In genomic region chr5:129218222-129218505, GRCm38 (mm10) we compare ENCODE assay signal across 11 mouse cellular contexts.
DNase-seq lines count a peak whose midpoint lies in the region; ATAC-seq lines count a peak whose summit lies in the region.
"Had no signal": no experiment of that assay in that cellular context is flagged by ENCODE, and none has a peak within 500 bp of the region (broad histone marks: within the 10 kb centered on the region; RNA-seq: fewer than 3 reads in every experiment).

No protein-coding gene starts in this region.

- H3K36me3 ChIP-seq in kidney, embryonic 16.5 days (ENCODE audit: insufficient read depth, low read length) = no peaks in the 10 kb centered on the region
- no peaks in the 10 kb centered on the region for H3K36me3 ChIP-seq in forebrain, embryonic 12.5 days (replicated peaks)
- H3K36me3 ChIP-seq in limb, embryonic 12.5 days = no peaks in the 10 kb centered on the region
- H3K36me3 ChIP-seq in neural tube, embryonic 15.5 days = no peaks in the 10 kb centered on the region

- WGBS in kidney, embryonic 16.5 days = 20% methylated on average over 1 of the region's 3 CpGs
- WGBS in forebrain, embryonic 12.5 days = 17% methylated on average over 1 of the region's 3 CpGs
- WGBS in limb, embryonic 12.5 days = 8% methylated on average over 3 of the region's 3 CpGs
- 6% methylated on average over 1 of the region's 3 CpGs for WGBS in neural tube, embryonic 15.5 days

- H3K4me3 ChIP-seq in kidney, embryonic 16.5 days (ENCODE audit: low read length) = no peak overlapping the region
- H3K4me3 ChIP-seq in forebrain, embryonic 12.5 days (replicated peaks) = no peak overlapping the region
- no peak overlapping the region for H3K4me3 ChIP-seq in limb, embryonic 12.5 days (replicated peaks)
- H3K4me3 ChIP-seq in neural tube, embryonic 15.5 days (replicated peaks) = no peak overlapping the region
- H3K4me3 ChIP-seq: erythroblast, embryonic 14.5 days had no signal

- no peak overlapping the region for H3K27ac ChIP-seq in kidney, embryonic 16.5 days (ENCODE audit: low read length)
- peak overlapping the region; percentile 67 for H3K27ac ChIP-seq in forebrain, embryonic 12.5 days
- H3K27ac ChIP-seq in limb, embryonic 12.5 days = no peak overlapping the region
- H3K27ac ChIP-seq in neural tube, embryonic 15.5 days (replicated peaks) = no peak overlapping the region; the same call in 1 of the 2 replicates

- H3K4me1 ChIP-seq in kidney, embryonic 16.5 days (ENCODE audit: insufficient read depth, low read length) = peaks cover 14% of the 10 kb centered on the region
- peaks cover 25% of the 10 kb centered on the region for H3K4me1 ChIP-seq in forebrain, embryonic 12.5 days
- peaks cover 9% of the 10 kb centered on the region for H3K4me1 ChIP-seq in limb, embryonic 12.5 days (replicated peaks)
- H3K4me1 ChIP-seq in neural tube, embryonic 15.5 days = peaks cover 22% of the 10 kb centered on the region

- no peak overlapping the region for H3K9ac ChIP-seq in kidney, embryonic 16.5 days (replicated peaks; ENCODE audit: low read length)
- H3K9ac ChIP-seq in forebrain, embryonic 12.5 days = no peak overlapping the region
- no peak overlapping the region for H3K9ac ChIP-seq in limb, embryonic 12.5 days (replicated peaks)
- no peak overlapping the region for H3K9ac ChIP-seq in neural tube, embryonic 15.5 days (replicated peaks)

- H3K4me2 ChIP-seq in kidney, embryonic 16.5 days (replicated peaks; ENCODE audit: low read depth, low read length) = peak overlapping the region; percentile 38
- H3K4me2 ChIP-seq in forebrain, embryonic 12.5 days = peak overlapping the region; percentile 15
- peak overlapping the region; percentile 47 for H3K4me2 ChIP-seq in limb, embryonic 12.5 days
- peak overlapping the region; percentile 28 for H3K4me2 ChIP-seq in neural tube, embryonic 15.5 days

- no peak for DNase-seq in kidney, postnatal 4 days
- no peak for DNase-seq in layer of hippocampus, adult 9-10 months (ENCODE audit: low spot score)
- no peak for DNase-seq in adrenal gland, postnatal 36 days
- DNase-seq: cerebellum, adult 9-11 months had no signal

- H3K9me3 ChIP-seq in kidney, embryonic 16.5 days (ENCODE audit: low read length) = peaks cover 4% of the 10 kb centered on the region; the same call in 1 of the 2 replicates
- H3K9me3 ChIP-seq in forebrain, embryonic 12.5 days = 0 out of 2 replicates have a peak, but pooled peaks cover 4% of the 10 kb centered on the region
- peaks cover 9% of the 10 kb centered on the region for H3K9me3 ChIP-seq in limb, embryonic 12.5 days
- no peaks in the 10 kb centered on the region for H3K9me3 ChIP-seq in neural tube, embryonic 15.5 days (replicated peaks)

- H3K27me3 ChIP-seq in kidney, embryonic 16.5 days (ENCODE audit: insufficient read depth, low read length) = peaks cover 6% of the 10 kb centered on the region; the same call in 1 of the 2 replicates
- no peaks in the 10 kb centered on the region; the same call in 1 of the 2 replicates for H3K27me3 ChIP-seq in forebrain, embryonic 12.5 days
- peaks cover 7% of the 10 kb centered on the region; the same call in 1 of the 2 replicates for H3K27me3 ChIP-seq in limb, embryonic 12.5 days
- no peaks in the 10 kb centered on the region for H3K27me3 ChIP-seq in neural tube, embryonic 15.5 days (replicated peaks)

- no peak for ATAC-seq in kidney, embryonic 16.5 days (ENCODE audit: low FRiP score, low TSS enrichment)
- ATAC-seq in forebrain, embryonic 12.5 days (ENCODE audit: low FRiP score) = peak; percentile 68
- ATAC-seq in limb, embryonic 12.5 days (ENCODE audit: insufficient number of reproducible peaks, insufficient read depth, low FRiP score, low TSS enrichment, low read depth) = no peak
- no peak for ATAC-seq in neural tube, embryonic 15.5 days (ENCODE audit: low FRiP score)
- ATAC-seq in frontal cortex, adult (ENCODE audit: low TSS enrichment) = no peak
- ATAC-seq: CD4-positive, CD25-positive, alpha-beta regulatory T cell, adult 4 months had no signal
